Mouse (Mus musculus) left cerebral cortex, adult 8-10 months (tissue): ENCODE data around the gene Dtd1. TPM values are rescaled to one million over a fixed set of nuclear protein-coding genes. Genes with fewer than 3 reads are reported as not detected.

Experiments used
- DNase-seq, 2 experiments: peaks; one replicate each; pipeline ENCODE4 v3.0.0; 2022; ENCODE audit warnings: low spot score in 2 of 2
- total RNA-seq, 4 experiments: library from RNA; stranded (reverse); gene quantifications; 2 replicates each; pipeline ENCODE4 v1.2.4; 2022

The Dtd1 gene
- total RNA-seq, 4 experiments from 2014 or later, result 59.8 to 64.5 (median 62.2) TPM

DNA sequence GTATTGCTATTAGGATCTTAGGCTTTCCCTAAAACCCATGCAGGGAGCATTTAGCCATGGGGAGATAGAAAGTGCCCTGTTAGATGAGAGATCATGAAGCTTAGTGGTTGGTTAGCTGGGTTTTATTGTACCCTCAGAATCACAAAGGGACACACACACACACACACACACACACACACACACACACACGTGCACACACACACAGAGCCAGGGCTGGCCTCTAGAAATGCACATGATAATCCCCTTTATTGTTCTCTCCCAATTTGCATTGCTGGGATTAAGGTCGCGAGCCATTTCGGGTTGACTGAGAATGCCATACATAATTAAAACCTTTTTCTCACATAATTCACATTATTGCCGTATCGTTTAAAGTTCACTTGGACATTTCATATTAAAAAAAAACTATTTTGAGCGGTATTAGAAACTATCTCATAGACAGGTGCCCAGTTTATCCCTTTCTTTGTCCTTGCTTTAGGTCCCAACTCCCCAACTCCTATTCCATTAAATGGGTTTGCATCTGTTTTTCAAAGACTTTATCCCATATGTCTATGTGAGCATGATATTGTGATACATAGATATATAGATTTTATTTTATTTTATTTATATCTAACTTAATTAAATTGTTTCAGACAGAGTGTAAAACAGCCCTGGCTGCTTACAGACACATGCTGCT lies 164.6 kb downstream of the Dtd1 start:
- no peak for DNase-seq

DNA sequence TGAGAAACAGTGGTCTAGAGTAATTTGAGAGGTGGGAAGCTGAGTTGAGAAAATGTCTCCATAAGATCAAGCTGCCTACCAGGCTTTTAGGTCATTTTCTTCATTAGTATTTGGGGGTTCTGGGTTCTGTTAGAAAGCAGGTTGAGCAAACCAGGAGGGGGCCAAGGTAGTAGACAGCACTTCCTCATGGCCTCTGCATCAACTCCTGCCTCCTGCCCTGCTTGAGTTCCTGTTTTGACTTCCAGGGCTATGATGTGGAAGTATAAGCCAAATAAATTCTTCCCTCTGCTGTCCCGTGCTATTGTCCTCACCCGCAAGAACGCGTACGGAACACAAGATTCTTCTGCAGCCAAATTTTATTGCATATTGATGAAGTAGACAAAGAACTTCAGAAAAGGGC lies 165.5 kb downstream of the Dtd1 start:
- no peak for DNase-seq

DNA sequence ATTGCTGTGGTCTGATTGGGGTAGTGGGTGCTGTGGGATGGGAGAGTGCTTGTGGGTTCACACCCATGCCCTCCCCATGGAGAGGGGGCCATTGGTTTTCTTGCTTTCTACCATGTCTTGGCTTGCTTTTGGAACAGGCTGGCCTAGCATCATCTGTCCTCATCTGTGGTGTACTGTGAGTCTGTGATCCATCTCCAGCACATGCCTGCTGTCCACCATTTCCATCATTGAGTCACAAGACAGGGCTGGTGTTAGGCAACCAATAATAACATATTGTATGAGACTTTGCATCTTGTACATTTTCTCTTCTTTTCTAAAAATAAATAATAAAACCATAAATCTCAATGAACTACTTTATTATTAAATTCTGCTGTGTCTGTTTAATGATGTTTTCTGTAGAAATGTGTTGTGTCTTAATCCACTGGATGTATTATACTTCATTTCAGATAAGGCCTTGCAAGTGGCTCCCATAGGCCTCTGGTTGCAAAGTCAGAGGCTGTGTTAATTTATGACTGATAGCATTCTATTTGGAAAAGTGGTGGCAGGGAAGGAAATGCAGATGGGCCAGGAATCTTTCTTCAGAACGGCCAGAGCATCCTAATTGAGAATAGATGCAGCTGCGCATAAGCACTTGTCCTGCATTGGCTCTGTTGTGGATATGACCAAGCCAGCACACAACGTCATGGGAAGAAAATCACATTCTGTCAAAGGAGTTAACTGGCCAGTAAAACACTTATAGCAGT lies 168.8 kb downstream of the Dtd1 start:
- no peak for DNase-seq

DNA sequence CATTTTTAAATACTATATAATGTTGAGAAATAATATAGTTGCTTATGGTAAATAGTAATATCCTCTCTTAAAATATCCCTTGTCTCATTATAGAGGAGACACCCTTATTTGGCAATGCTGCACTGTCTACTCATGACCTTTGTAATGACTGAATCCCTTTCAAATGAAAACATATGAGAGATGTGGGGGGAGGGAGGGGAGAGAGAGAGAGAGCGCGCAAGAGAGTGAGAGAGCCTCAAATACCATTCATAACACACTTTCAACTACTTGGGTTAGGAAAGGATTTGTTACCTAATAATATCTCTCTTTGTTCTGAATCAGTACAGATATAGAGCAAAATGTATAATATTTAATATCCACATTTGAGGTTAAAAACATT lies 169.4 kb downstream of the Dtd1 start:
- no peak for DNase-seq

DNA sequence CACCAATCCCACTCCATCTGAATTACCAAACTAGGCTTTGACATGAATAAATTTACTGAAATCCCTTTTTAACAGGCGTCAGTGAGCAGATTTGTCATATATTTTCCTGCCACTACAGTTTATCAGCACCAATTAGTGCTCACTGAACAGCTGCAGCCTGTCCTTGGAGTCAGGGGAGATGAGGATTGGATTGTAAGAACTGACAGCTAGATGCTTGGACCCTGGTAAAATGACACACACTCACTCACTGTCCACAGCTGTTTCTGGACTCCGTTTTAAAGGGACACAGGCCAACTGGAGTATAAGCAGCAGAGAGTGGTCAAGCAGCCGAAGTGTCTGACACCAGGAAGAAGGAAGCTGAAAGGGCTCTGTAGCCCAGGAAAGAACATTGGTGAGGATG lies 169.9 kb downstream of the Dtd1 start:
- DNase-seq, result no peak

DNA sequence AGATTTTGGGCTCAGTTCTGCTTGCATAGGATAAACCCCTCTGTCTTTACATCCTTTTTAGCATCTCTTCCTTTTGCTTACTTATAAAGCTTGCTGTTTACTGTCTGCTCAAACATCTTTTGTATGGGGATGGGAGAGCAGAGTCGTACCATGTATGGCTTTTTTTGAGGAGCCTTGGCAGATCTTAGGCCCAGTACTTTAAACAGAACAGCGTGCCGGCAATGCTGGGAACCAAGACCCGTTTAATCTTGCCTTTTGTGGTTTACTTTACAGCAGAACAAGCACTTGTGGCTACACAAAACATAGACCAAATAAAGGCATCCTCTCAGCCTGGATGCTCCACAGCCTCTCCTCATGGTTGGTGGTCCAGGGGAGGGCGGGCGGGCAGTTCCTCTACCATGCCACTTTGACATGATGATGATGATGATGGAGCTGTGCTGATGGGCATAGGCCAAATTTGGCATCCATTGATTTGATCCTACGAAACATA lies 170.8 kb downstream of the Dtd1 start:
- no peak for DNase-seq

DNA sequence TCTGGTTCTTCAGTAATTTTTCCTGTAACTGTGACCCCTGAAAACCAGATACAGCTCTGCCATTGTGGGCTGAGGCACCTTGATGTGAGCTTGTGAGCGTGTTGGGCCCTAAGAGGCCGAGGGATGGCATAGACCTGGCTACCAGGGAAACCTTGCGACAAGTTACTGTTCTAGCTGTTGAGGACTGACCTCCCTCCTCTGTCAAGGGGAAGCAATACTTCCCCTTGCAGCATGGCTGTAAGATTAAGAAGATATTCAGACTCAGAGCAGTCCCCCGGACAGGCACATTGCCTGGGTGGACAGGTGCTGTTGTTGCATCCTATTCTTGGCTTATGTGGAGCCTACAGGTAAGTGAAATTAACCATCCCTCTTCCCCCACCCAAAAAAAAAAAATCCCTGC lies 172.1 kb downstream of the Dtd1 start:
- DNase-seq, result no peak

DNA sequence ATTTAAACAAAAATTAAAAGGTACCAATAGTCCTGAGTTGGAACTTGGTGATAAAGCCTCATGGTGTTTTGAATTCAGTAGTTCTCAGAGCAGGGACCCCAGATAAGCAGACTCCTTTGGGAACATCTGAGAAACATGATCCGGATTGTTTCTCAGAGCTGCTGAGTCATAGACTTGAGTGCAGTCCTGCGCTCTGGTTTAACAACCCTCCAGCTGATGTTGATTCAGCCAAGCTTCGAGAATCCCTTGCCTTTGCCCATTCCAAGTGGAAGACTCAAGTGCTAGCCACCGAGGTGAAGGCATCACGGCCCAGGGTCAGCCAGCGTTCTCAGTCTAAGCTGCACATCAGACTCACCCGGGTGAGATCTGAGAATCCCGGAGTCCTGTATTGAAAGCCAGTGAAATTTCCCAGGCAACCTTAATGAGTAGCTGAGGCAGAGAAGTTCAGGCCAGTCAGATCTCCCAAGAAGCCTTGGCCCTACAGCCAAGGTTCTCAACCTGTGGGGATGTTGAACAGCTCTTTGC lies 175.0 kb downstream of the Dtd1 start:
- DNase-seq, result no peak

DNA sequence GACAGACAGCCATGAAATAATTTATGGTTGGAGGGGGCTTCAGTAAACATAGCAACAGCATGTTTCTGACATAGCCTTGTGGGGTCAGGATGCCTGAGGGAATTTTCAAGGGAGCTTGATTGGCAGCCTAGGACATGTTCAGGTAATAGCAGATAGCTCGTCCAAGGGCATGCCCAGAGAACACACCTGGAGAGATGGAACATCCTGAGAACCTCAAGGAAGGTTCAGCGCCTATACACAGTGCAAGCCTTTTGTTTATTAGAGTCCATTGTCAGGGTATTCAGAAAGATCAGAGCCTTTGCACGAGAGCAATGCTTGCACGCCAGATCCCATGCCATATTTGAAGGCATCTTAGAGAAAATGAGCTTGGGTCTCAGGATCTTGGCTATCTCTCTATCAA lies 175.9 kb downstream of the Dtd1 start:
- DNase-seq, result no peak

DNA sequence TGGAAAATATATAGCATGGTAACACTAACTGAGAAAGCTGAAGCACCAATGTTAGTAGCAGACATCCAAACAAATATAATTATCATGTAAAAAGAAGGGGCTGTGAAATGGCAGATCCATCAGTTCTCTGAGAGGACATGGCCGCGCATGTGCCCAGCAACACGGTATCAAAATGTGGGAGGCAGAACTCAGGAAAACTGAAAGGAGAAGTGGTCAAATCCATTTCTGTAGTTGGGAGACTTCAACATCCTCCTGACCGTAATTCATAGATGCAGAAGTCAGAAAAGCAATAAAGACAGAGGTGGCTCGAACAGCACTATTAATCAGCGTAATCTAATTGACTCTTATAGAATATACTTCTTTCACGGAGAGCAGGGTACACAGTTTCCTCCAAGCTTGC lies 179.6 kb downstream of the Dtd1 start:
- no peak for DNase-seq

DNA sequence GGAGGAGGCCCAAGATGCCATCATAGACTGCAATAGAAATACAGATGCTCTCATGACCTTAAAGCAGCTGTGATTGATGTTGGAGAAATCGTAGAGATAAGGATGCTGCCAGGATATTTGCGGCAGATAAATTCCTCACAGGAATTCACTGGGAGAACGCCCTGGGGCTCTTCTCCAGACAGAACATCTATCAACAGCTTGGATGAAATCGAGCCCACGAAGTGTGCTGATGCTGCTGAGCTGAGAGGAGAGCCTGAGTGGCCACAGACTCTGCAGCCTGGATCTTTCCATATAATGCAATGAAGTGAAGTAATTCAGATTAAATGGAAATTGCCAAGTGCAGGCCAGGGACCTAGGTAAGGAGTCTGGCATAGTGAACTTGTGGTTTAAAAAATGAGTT lies 181.0 kb downstream of the Dtd1 start:
- no peak for DNase-seq

DNA sequence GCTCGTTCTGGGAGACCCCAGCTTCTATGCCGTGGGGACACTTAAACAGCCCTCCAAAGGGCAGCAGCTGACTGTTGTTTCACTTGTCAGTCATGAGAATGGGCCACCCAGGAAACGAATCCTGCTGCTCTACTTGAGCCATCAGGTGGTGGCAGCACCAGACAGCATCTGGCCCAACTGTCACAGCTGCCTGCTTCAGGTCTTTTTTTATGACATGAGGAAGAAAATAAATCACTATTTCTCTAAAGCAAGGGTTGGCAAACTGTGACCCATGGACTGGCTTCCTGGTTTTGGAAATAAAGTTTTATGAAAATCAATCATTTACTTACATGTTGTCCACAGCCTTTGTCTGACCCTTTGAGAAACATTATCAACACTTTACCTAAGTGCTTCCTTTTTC lies 182.2 kb downstream of the Dtd1 start:
- no peak for DNase-seq

DNA sequence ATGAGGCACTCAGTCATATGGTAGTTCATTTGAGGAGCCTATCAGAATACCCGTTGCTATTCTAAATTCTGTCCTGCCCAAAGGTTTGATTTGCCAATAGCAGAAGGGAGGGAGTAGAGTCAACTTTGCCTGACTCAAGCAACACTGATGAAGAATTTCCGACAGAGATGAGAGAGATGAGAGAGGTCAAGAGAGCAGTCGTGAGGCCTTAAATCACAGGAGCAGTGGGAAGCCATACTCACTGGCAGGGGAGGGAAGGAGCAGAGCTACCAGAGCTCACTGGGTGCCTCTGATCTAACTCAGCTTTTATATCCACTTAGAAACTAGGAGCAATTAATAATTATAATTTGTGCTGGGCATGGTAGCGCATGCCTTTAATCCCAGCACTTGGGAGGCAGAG lies 182.8 kb downstream of the Dtd1 start:
- DNase-seq, result no peak

DNA sequence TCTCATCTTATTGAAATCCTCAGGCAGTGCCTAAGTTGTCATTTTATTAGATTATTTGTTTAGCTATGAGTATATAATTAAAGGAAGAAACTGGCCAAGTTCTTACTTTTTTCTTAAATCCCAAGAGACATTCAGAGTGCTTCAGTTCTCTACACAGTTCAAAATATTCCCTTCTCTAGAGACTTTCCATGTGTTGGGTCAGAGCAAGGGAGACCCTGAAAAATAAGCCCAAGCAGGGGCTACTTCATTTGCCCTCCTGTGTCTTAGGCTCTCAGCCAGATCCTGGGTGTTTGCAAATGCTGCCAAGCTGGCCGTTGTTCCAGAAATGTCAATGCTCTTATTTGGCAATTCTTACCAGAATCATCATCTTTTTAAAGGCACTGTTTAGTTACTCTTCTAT lies 183.5 kb downstream of the Dtd1 start:
- DNase-seq, result no peak

DNA sequence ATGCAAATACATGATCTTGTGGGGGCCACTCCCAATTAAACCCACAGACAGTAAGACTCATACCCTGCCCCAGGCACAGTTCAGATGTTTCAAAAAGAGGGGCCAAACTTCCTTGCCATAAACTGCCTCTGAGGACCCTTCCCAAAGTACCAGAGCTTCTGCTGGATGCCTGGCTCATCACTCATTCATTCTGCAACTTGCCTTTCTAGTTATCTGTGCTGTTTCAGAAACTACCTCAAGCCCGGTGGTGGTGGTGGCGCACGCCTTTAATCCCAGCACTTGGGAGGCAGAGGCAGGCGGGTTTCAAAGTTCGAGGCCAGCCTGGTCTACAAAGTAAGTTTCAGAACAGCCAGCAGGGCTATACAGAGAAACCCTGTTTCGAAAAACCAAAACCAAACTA lies 184.1 kb downstream of the Dtd1 start:
- DNase-seq, result no peak

DNA sequence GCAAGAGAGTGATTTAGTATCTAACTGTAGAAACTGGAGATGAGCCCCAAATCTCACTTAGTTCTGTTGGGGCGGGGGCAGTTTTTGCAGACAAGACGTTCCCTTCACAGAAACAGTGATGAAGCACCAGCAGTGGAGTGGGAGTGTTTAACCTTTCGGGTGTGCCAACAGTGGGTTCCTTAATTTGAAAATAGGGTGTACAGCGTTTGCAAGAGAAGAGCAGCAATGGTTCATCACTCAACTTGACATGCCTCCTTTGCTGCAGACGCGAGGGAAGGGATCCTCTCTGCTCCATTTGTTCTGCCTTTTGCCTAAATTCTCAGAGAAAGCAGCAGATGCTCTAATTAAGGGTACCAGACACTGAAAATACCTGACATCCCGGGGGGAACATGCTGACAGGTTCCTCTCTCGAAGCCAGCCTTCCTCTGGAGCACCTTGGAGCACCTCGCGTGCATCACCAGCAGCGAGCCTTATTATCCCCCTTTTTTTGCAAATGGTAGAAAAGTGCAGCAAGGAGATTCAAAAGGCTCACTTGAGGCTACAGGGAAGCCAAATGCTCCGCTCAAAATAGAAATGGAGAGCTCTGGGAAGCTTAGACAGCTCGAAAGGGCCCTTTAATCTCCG lies 192.1 kb downstream of the Dtd1 start:
- peak; percentile 16 to 49 for DNase-seq

DNA sequence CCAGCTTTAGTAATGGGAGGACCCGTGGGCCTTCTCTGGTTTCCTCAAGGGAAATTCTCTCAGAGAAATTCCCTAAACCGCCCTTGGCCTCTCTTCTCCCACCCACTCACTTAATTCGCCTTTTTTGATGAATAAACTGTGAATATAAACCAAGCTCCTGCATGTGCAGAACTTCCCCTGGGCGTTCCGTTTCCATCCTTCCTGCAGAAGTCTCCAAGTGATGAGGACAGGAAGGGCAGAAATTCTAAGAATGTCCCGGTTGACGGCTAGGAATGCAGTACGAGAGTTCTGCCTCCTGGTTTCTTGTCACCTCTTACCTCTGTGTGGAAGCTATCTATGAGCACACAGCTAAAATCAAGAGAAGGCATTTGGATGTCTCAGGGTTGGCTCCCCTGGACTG lies 197.8 kb downstream of the Dtd1 start:
- DNase-seq, result no peak

DNA sequence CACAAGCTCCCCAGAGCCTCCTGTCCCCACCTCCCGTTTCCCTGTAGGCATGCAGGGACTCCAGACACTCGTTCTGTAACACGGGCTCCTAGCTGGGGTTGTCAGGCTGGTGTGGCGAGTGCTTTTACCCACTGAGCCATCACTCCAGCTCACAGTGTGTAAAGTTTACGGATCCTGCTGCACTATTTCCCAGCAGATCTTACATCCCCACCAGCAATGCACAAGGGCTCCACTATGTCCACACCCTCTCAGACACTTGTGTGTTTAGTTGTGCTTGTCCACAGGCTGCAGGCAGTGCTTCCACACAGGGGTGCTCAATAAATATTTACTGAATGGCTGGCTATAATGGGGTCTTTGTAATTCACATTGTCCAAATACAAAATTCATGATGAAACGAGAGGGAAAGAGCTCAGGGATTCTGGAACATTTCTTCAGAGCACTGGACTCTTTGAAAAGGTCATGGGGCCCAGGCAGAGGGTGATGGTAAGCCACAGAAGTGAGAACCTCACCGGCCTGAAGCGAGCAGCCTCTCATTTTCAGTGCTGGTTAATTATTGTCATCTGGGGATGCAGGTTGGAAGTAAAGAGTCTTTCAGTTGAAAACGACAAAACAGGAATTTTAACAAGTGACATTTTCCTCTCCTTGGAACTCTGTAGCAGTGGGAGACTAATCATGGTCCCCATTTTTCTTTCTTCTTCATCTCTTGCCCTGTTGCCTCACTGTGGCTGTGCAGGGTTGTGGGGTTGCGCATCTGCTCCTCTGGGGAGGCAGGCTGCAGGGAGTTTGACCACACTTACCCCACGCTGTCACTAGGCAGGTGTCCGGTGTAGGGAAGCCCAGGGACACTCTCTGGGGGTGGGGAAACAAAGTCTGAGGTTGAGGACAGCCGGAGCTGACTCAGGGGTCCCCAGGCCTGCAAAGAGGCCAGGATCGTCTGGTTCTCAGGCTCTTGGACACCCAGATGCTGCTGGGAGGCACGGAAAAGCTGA lies 208.4 kb downstream of the Dtd1 start:
- DNase-seq, result no peak
